ENCODE assay signal across 8 mouse cellular contexts in the genomic region with DNA sequence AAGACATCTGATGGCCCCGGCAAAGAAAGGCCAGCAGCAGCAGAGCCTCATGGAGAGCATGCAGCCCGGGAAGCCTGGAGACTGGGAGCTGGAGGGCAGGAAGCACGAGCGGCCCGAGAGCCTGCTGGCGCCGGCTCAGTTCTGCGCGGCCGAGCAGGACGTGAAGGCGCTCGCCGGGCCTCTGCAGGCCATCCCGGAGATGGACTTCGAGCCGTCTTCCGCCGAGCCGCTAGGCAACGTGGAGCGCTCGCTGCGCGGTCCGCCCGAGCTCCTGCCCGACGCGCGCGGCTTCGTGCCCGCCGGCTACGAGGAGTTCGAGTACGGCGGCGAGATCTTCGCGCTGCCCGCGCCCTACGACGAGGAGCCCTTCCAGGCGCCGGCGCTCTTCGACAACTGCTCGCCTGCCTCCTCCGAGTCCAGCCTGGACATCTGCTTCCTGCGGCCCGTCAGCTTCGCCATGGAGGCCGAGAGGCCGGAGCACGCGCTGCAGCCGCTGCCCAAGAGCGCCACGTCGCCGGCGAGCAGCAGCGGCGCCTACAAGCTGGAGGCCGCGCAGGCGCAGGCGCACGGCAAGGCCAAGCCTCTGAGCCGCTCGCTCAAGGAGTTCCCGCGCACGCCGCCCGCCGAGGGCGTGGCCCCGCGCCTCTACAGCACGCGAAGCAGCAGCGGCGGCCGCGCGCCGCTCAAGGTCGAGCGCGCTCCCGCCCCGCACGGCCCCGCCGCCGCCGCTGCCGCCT. TPM values are rescaled to one million over a fixed set of nuclear protein-coding genes. Genes with fewer than 3 reads are reported as not detected.
DNase-seq lines count a peak whose midpoint lies in the region; ATAC-seq and TF ChIP-seq lines count a peak whose summit lies in the region.

A gene (minus strand): TSS at position 553 of the 737 bp plus-strand sequence.

- H3K4me3 ChIP-seq in gastrocnemius, adult 2 months, result peak within 1 kb of the TSS; percentile 80
- peak within 1 kb of the TSS; percentile 55 for H3K4me3 ChIP-seq in hindbrain, embryonic 15.5 days

- peak; percentile 98 for ATAC-seq in hindbrain, embryonic 15.5 days (ENCODE audit: low FRiP score, low read depth)

- H3K4me2 ChIP-seq in hindbrain, embryonic 15.5 days, result peak within 1 kb of the TSS; percentile 92

- intact Hi-C loops in gastrocnemius, adult 2 months (cut with DNase I), result no loop called here

- H3K27ac ChIP-seq in gastrocnemius, adult 2 months, result peak within 1 kb of the TSS; percentile 83
- H3K27ac ChIP-seq in hindbrain, embryonic 15.5 days (replicated peaks), result peak within 1 kb of the TSS; percentile 85

- no peaks in the 10 kb centered on the region for H3K9me3 ChIP-seq in hindbrain, embryonic 15.5 days

- no peak; the same call in 1 of the 2 replicates for TF ChIP-seq CTCF in gastrocnemius, adult 2 months (IDR thresholded peaks at IDR 0.05)

- peak; percentile 91 to 94 for DNase-seq in adrenal gland, adult (ENCODE audit: inconsistent age in 2 of 2, low spot score in 1 of 2)
- peak; percentile 95 for DNase-seq in embryo, embryonic 10 days (ENCODE audit: low spot score)
- peak; percentile 93 for DNase-seq in gastrocnemius, adult 2 months
- DNase-seq in layer of hippocampus, postnatal 36 days, result peak; percentile 82 to 84
- DNase-seq in lung, postnatal 14 days, result peak; percentile 90
- DNase-seq in retina, adult 2 months (ENCODE audit: low read depth, low spot score), result peak; percentile 75
- DNase-seq in thymus, postnatal 14 days, result peak; percentile 93

- H3K27me3 ChIP-seq in hindbrain, embryonic 15.5 days, result no peaks in the 10 kb centered on the region

- H3K4me1 ChIP-seq in hindbrain, embryonic 15.5 days (replicated peaks), result peaks cover 15% of the 10 kb centered on the region

- 5% methylated on average over 91 of the region's 102 CpGs for WGBS in hindbrain, embryonic 15.5 days

- H3K9ac ChIP-seq in hindbrain, embryonic 15.5 days, result peak within 1 kb of the TSS; percentile 68

- no peaks in the 10 kb centered on the region for H3K36me3 ChIP-seq in hindbrain, embryonic 15.5 days

RNA-seq across cellular contexts. Expression of the gene that starts here (rescaled TPM):
- total RNA-seq in gastrocnemius, adult 2 months (2021), result not detected
- polyA plus RNA-seq in hindbrain, embryonic 15.5 days (2015; fragmentation: Nextera tagmentation; extraction: Ambion mirVana), result 3.0 and 3.2 TPM in 2 replicates
- total RNA-seq in layer of hippocampus, postnatal 36 days (2021), result 1 to 10 TPM; 2.1 to 4.2 TPM

Comparison
In these comparisons a context has a peak if more than half of its experiments do, and no peak if none do; other contexts are left out.
1. Peak in every context shown above with its lines: DNase-seq, ATAC-seq, H3K4me3 ChIP-seq and H3K27ac ChIP-seq.
2. Peak in DNase-seq, H3K4me3 ChIP-seq and H3K27ac ChIP-seq in gastrocnemius, adult 2 months; RNA of the gene not detected or under 1 TPM.